Mouse (Mus musculus): ENCODE measurements at regions not wholly inside any gene's neighbourhood (a gene's known extent, or its start where the extent isn't known, plus 50 kb on each side); places are given as distances from the start of the nearest gene placed in this dataset.
A peak's percentile ranks its signal among the peaks of the same experiment; 100 is the strongest.
"Not testable (repeated sequence)": the region's sequence is repeated elsewhere in the genome, so short reads cannot be mapped to it uniquely, and the experiment has no call there.

DNA sequence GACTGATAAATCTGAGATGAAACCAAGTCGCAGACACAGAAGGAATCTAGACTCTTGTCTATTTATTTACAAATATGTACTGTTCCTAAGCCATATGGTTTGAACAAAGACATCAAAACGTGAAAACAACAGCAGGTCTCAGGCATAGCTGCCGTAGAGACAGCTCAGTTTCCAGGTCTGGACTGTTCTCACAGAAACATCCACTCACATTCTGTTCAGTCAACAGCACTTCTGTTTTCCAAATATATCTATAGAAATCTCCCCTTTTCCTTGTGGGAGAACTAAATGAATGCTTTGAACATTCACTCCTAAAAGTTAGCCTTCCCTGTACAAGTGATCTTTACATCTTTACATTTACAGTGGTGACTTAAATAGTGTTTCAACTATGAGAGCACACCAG lies 156.8 kb upstream of the Slc13a1 start:
- no peaks in the 10 kb centered on the region for H3K27me3 ChIP-seq
- 80% methylated on average over 3 of the region's 3 CpGs for WGBS
- H3K36me3 ChIP-seq, result no peaks in the 10 kb centered on the region
- H3K27ac ChIP-seq (replicated peaks), result no peak overlapping the region
- H3K9ac ChIP-seq, result no peak overlapping the region
- no peak overlapping the region for H3K4me3 ChIP-seq
- H3K4me2 ChIP-seq, result no peak overlapping the region
- no peaks in the 10 kb centered on the region for H3K9me3 ChIP-seq
- no peaks in the 10 kb centered on the region for H3K4me1 ChIP-seq (replicated peaks)
- ATAC-seq (ENCODE audit: low read depth), result no peak

DNA sequence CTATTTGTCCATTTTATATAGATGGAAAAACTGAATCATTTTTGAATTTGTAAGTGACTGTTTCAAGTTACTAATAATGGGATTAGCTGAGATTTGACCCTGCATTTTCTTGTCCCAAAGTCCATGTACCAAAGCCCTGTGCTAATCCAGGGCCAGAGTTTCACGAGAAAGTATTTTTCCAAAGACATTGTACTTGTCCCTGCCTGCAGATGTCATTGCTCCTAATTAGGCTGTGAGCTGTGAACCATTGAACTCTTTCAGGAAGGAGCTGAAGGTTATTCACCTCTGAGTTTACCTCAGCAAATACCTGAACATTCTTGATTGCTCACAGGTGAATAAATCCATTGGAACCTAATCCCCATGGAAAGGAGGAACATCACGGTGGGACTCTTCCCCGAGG lies 154.5 kb upstream of the Slc13a1 start:
- no peak overlapping the region for H3K4me2 ChIP-seq
- 87% methylated on average over 3 of the region's 3 CpGs for WGBS

GRCm38 (mm10) chr6:24318862-24319261 lies 151.0 kb upstream of the Slc13a1 start:
- H3K27me3 ChIP-seq, result no peaks in the 10 kb centered on the region
- H3K9ac ChIP-seq, result no peak overlapping the region
- no peaks in the 10 kb centered on the region for H3K4me1 ChIP-seq (replicated peaks)
- H3K4me2 ChIP-seq, result no peak overlapping the region
- peak; percentile 63; the same call in 1 of the 2 replicates for ATAC-seq (ENCODE audit: low read depth)
- H3K36me3 ChIP-seq, result no peaks in the 10 kb centered on the region
- 62% methylated on average over 2 of the region's 2 CpGs for WGBS
- no peak overlapping the region for H3K4me3 ChIP-seq
- H3K9me3 ChIP-seq, result no peaks in the 10 kb centered on the region
- no peak overlapping the region for H3K27ac ChIP-seq (replicated peaks)

More for the DNA sequence above, 154.5 kb upstream of the Slc13a1 start:
- H3K36me3 ChIP-seq, result no peaks in the 10 kb centered on the region
- H3K9me3 ChIP-seq, result no peaks in the 10 kb centered on the region
- no peaks in the 10 kb centered on the region for H3K27me3 ChIP-seq
- H3K4me1 ChIP-seq (replicated peaks), result no peaks in the 10 kb centered on the region
- no peak overlapping the region for H3K27ac ChIP-seq (replicated peaks)
- ATAC-seq (ENCODE audit: low read depth), result no peak
- H3K9ac ChIP-seq, result no peak overlapping the region
- H3K4me3 ChIP-seq, result no peak overlapping the region

GRCm38 (mm10) chr6:24310675-24311074 lies 142.8 kb upstream of the Slc13a1 start:
- H3K27ac ChIP-seq (replicated peaks), result no peak overlapping the region
- H3K4me3 ChIP-seq, result no peak overlapping the region
- ATAC-seq (ENCODE audit: low read depth), result no peak
- H3K4me1 ChIP-seq (replicated peaks), result no peaks in the 10 kb centered on the region
- no peaks in the 10 kb centered on the region for H3K36me3 ChIP-seq
- no peaks in the 10 kb centered on the region for H3K9me3 ChIP-seq
- no peaks in the 10 kb centered on the region for H3K27me3 ChIP-seq
- 92% methylated on average over 2 of the region's 2 CpGs for WGBS
- H3K4me2 ChIP-seq, result no peak overlapping the region
- H3K9ac ChIP-seq, result no peak overlapping the region

- no peaks in the 10 kb centered on the region for H3K4me1 ChIP-seq (replicated peaks)
- WGBS, result 95% methylated on average over 1 of the region's 1 CpGs
- no peaks in the 10 kb centered on the region for H3K27me3 ChIP-seq
- H3K9me3 ChIP-seq, result no peaks in the 10 kb centered on the region
- H3K4me2 ChIP-seq, result no peak overlapping the region
- no peak overlapping the region for H3K9ac ChIP-seq
- no peaks in the 10 kb centered on the region for H3K36me3 ChIP-seq
- ATAC-seq (ENCODE audit: low read depth), result no peak
- no peak overlapping the region for H3K4me3 ChIP-seq
- H3K27ac ChIP-seq (replicated peaks), result no peak overlapping the region
These were observed 141.9 kb upstream of the Slc13a1 start for GRCm38 (mm10) chr6:24309810-24310209.

GRCm38 (mm10) chr6:24301681-24302080 lies 133.8 kb upstream of the Slc13a1 start:
- H3K27ac ChIP-seq (replicated peaks), result no peak overlapping the region
- no peak overlapping the region for H3K9ac ChIP-seq
- no peak overlapping the region for H3K4me2 ChIP-seq
- no peaks in the 10 kb centered on the region for H3K9me3 ChIP-seq
- no peaks in the 10 kb centered on the region for H3K36me3 ChIP-seq
- no peak for ATAC-seq (ENCODE audit: low read depth)
- H3K4me3 ChIP-seq, result no peak overlapping the region
- no peaks in the 10 kb centered on the region for H3K4me1 ChIP-seq (replicated peaks)
- no peaks in the 10 kb centered on the region for H3K27me3 ChIP-seq
- WGBS, result 90% methylated on average over 4 of the region's 4 CpGs

DNA sequence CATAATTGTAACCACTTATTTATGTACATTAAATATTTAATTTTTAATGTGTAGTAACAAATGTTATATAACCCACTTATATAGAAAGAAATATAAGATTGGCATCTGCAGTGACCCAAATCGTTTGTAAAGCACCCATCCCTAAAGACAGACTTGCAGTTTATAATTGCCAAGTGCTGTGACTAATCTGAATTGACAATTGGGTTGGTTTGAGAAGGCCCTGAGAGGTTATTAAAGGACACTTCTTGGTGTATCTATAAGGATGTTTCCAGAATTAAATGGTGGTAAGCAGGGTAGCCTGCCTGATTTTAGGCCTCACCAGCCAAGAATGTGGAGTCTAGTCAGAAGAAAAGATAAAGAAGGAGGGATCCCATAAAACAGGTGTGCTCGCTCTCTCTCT lies 133.3 kb upstream of the Slc13a1 start:
- Histone ChIP-seq H3K27me3 (no peaks in the 10 kb centered on the region), H3K9me3 (no peaks in the 10 kb centered on the region), H3K9ac (no peak overlapping the region), H3K4me1 (replicated peaks) (no peaks in the 10 kb centered on the region), H3K36me3 (no peaks in the 10 kb centered on the region), H3K4me3 (no peak overlapping the region), H3K4me2 (no peak overlapping the region), H3K27ac (replicated peaks) (no peak overlapping the region)
- no peak for ATAC-seq (ENCODE audit: low read depth)
- WGBS, result 61% methylated on average over 1 of the region's 2 CpGs

GRCm38 (mm10) chr6:24298562-24299212 lies 130.8 kb upstream of the Slc13a1 start:
- Histone ChIP-seq H3K4me3 (no peak overlapping the region), H3K27me3 (no peaks in the 10 kb centered on the region), H3K4me1 (replicated peaks) (no peaks in the 10 kb centered on the region), H3K27ac (replicated peaks) (no peak overlapping the region), H3K4me2 (no peak overlapping the region), H3K36me3 (no peaks in the 10 kb centered on the region), H3K9me3 (no peaks in the 10 kb centered on the region), H3K9ac (no peak overlapping the region)
- WGBS, result 93% methylated on average over 5 of the region's 5 CpGs
- ATAC-seq (ENCODE audit: low read depth), result no peak

DNA sequence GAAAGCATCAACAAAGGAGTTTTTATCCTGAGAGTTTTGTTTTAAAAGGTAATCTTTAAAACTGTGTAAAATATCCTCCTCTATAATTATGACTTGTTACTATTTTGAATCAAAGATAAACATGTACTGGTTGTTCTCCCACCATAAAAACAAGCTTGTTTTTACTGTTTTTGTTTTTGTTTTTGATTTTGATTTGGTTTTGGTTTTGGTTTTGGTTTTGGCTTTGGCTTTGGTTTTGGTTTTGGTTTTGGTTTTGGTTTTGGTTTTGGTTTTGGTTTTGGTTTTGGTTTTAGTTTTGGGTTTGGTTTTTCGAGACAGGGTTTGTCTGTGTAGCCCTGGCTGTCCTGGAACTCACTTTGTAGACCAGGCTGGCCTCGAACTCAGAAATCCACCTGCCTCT lies 120.9 kb upstream of the Slc13a1 start:
- not testable (repeated sequence) for H3K9ac ChIP-seq; H3K4me2 ChIP-seq; H3K36me3 ChIP-seq; H3K9me3 ChIP-seq; H3K4me1 ChIP-seq (replicated peaks); H3K27me3 ChIP-seq; H3K4me3 ChIP-seq; ATAC-seq (ENCODE audit: low read depth); H3K27ac ChIP-seq (replicated peaks)
- WGBS, result 71% methylated on average over 2 of the region's 2 CpGs

DNA sequence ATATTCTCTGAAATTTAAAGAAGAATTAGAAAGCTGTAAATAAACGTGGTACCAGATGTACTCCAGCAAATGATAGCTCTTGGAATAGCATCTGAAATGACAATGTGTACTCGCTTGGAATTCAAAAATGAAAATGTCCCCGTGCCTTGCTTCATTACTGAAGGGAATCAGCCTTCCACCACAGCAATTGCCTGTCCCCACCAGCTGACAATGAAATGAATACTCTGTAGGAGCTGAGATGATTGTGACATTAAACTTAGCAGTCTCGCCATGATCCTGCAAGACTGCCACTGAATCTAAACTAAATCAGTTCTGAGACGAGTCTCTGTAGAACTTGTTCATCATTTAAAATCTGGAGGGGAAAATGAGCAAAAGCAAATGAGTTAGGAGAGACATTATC lies 104.9 kb upstream of the Slc13a1 start:
- Histone ChIP-seq H3K9me3 (no peaks in the 10 kb centered on the region), H3K27me3 (no peaks in the 10 kb centered on the region), H3K4me3 (no peak overlapping the region), H3K4me2 (no peak overlapping the region), H3K9ac (no peak overlapping the region), H3K36me3 (no peaks in the 10 kb centered on the region), H3K4me1 (replicated peaks) (no peaks in the 10 kb centered on the region), H3K27ac (replicated peaks) (no peak overlapping the region)
- 84% methylated on average over 5 of the region's 5 CpGs for WGBS
- ATAC-seq (ENCODE audit: low read depth), result no peak

DNA sequence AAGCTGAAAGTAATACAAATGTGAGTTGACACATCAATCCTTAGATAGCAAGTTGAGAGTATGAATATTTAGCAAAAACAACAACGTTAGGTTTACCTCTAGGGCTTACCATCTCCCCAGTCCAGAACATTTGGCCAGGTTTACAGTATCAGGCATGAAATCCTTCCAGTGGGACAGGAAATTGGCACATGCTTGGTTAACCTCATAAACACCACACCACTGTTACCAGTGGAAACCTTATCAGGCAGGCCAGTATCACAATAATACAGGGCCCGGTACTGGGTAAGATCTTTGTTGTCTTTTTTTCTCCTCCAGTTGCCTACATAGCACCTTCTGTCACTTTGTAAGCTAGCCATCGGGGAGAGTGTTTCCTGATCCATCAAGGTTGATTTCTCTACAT lies 101.7 kb upstream of the Slc13a1 start:
- no peak for ATAC-seq (ENCODE audit: low read depth)
- H3K4me1 ChIP-seq (replicated peaks), result no peaks in the 10 kb centered on the region
- no peak overlapping the region for H3K27ac ChIP-seq (replicated peaks)
- no peak overlapping the region for H3K4me3 ChIP-seq
- no peak overlapping the region for H3K9ac ChIP-seq
- no peak overlapping the region for H3K4me2 ChIP-seq
- no peaks in the 10 kb centered on the region for H3K36me3 ChIP-seq
- no peaks in the 10 kb centered on the region for H3K27me3 ChIP-seq
- WGBS, result 96% methylated on average over 3 of the region's 3 CpGs
- H3K9me3 ChIP-seq, result no peaks in the 10 kb centered on the region

- 34% methylated on average over 4 of the region's 4 CpGs for WGBS
- Histone ChIP-seq H3K27ac (replicated peaks) (no peak overlapping the region), H3K36me3 (no peaks in the 10 kb centered on the region), H3K9me3 (no peaks in the 10 kb centered on the region), H3K27me3 (no peaks in the 10 kb centered on the region), H3K9ac (no peak overlapping the region), H3K4me2 (no peak overlapping the region), H3K4me1 (replicated peaks) (no peaks in the 10 kb centered on the region), H3K4me3 (no peak overlapping the region)
- no peak for ATAC-seq (ENCODE audit: low read depth)
These were observed 95.9 kb upstream of the Slc13a1 start for GRCm38 (mm10) chr6:24263796-24264195.

- WGBS, result 77% methylated on average over 5 of the region's 5 CpGs
- no peak overlapping the region for H3K4me2 ChIP-seq
- H3K4me1 ChIP-seq (replicated peaks), result no peaks in the 10 kb centered on the region
- no peak overlapping the region for H3K9ac ChIP-seq
- H3K27me3 ChIP-seq, result no peaks in the 10 kb centered on the region
- H3K4me3 ChIP-seq, result no peak overlapping the region
- no peaks in the 10 kb centered on the region for H3K36me3 ChIP-seq
- H3K9me3 ChIP-seq, result no peaks in the 10 kb centered on the region
- H3K27ac ChIP-seq (replicated peaks), result no peak overlapping the region
- ATAC-seq (ENCODE audit: low read depth), result no peak
These were observed 94.7 kb upstream of the Slc13a1 start for GRCm38 (mm10) chr6:24262578-24262977.

Measured in neural tube, embryonic 13.5 days (tissue).